Mouse (Mus musculus) adrenal gland, adult 2 months (tissue): ENCODE measurements around the gene Cry1. TPM values are rescaled to one million over a fixed set of nuclear protein-coding genes. Genes with fewer than 3 reads are reported as not detected.

Source experiments
- DNase-seq: peaks from one replicate; pipeline ENCODE4 v3.0.0; 2021
- long read RNA-seq: library from polyadenylated mRNA; stranded (forward); transcript quantifications from one replicate; pipeline ENCODE4 v2.0.0, GENCODE M21; 2021
- polyA plus RNA-seq: library from polyadenylated mRNA; depleted of rRNA; stranded (reverse); fragments of >200 nt; gene quantifications from 2 replicates; pipeline ENCODE4 v1.2.3, GENCODE M21; 2012; rRNA removed
- total RNA-seq, 2 experiments: library from RNA; stranded (reverse); gene quantifications; 2 replicates each; pipeline ENCODE4 v1.2.3; 2021

Cry1 gene
- total RNA-seq = 1 to 10 TPM; 7.7 to 9.1 TPM
- polyA plus RNA-seq = 3.9 and 5.8 TPM in 2 replicates
- long read RNA-seq, transcript Cry1-201 (13 exons, 3,026 nt) = major isoform, 15 of 17 reads
- long read RNA-seq, partial matches to known transcripts = 1 of 17 reads
- long read RNA-seq, other reads (novel, unspliced or antisense) = 1 of 17 reads

GRCm38 (mm10) chr10:85184964-85185608 lies at the start of gene Cry1:
Cry1 (minus strand) TSS chr10:85185064.
- DNase-seq = peak; percentile 99

GRCm38 (mm10) chr10:85221771-85222050 lies 36.8 kb upstream of the Cry1 start:
- no peak for DNase-seq

- DNase-seq = peak; percentile 82
Observed at GRCm38 (mm10) chr10:85220918-85221770, 36.3 kb upstream of the Cry1 start.

- no peak for DNase-seq
Observed at GRCm38 (mm10) chr10:85214847-85215246, 30.0 kb upstream of the Cry1 start.

- peak; percentile 23 for DNase-seq
Observed at GRCm38 (mm10) chr10:85211673-85212072, 26.8 kb upstream of the Cry1 start.

- DNase-seq = no peak
Observed at GRCm38 (mm10) chr10:85210125-85210524, 25.3 kb upstream of the Cry1 start.

- no peak for DNase-seq
Observed at GRCm38 (mm10) chr10:85209119-85209605, 24.3 kb upstream of the Cry1 start.

- DNase-seq = no peak
Observed at GRCm38 (mm10) chr10:85205316-85205715, 20.5 kb upstream of the Cry1 start.

GRCm38 (mm10) chr10:85204255-85204855 lies 19.5 kb upstream of the Cry1 start:
- DNase-seq = no peak

GRCm38 (mm10) chr10:85194528-85194927 lies 9.7 kb upstream of the Cry1 start:
- no peak for DNase-seq

- no peak for DNase-seq
Observed at GRCm38 (mm10) chr10:85193321-85193720, 8.5 kb upstream of the Cry1 start.

- DNase-seq = no peak
Observed at GRCm38 (mm10) chr10:85190652-85191051, 5.8 kb upstream of the Cry1 start.

- DNase-seq = no peak
Observed at GRCm38 (mm10) chr10:85189966-85190365, 5.1 kb upstream of the Cry1 start.

- DNase-seq = no peak
Observed at GRCm38 (mm10) chr10:85186499-85186794, 1.6 kb upstream of the Cry1 start.

- DNase-seq = no peak
Observed at GRCm38 (mm10) chr10:85185639-85186498, 1.0 kb upstream of the Cry1 start.

GRCm38 (mm10) chr10:85184201-85184963 lies 482 bp downstream of the Cry1 start:
- DNase-seq = peak; percentile 64

- DNase-seq = peak; percentile 55
Observed at GRCm38 (mm10) chr10:85183619-85184018, 1.2 kb downstream of the Cry1 start.

GRCm38 (mm10) chr10:85182766-85183165 lies 2.1 kb downstream of the Cry1 start:
- no peak for DNase-seq

GRCm38 (mm10) chr10:85176640-85177039 lies 8.2 kb downstream of the Cry1 start:
- no peak for DNase-seq

GRCm38 (mm10) chr10:85165306-85165705 lies 19.6 kb downstream of the Cry1 start:
- DNase-seq = no peak

GRCm38 (mm10) chr10:85164791-85165190 lies 20.1 kb downstream of the Cry1 start:
- DNase-seq = no peak
